Mouse (Mus musculus) testis, adult 2 months (tissue): ENCODE measurements around the gene Bbc3. TPM values are rescaled to one million over a fixed set of nuclear protein-coding genes. Genes with fewer than 3 reads are reported as not detected.
"Not testable (repeated sequence)": the region's sequence is repeated elsewhere in the genome, so short reads cannot be mapped to it uniquely, and the experiment has no call there.

Experiments used
- H3K27ac ChIP-seq: fragments of 200-500 bp; 2 replicates; pipeline ENCODE4 v1.5.1; 2012; ENCODE audit warnings: low read depth, low read length; ENCODE audit not compliant: control insufficient read depth, insufficient read depth
- H3K27me3 ChIP-seq: fragments of 200-500 bp; 2 replicates; pipeline ENCODE4 v1.6.1; 2012; ENCODE audit warnings: mild to moderate bottlenecking, low read length, moderate library complexity; ENCODE audit not compliant: control insufficient read depth, insufficient read depth
- H3K36me3 ChIP-seq: fragments of 200-500 bp; 2 replicates; pipeline ENCODE4 v1.6.1; 2012; ENCODE audit warnings: mild to moderate bottlenecking, low read length; ENCODE audit not compliant: control insufficient read depth, insufficient read depth
- H3K4me1 ChIP-seq: fragments of 200-500 bp; 2 replicates; pipeline ENCODE4 v1.6.1; 2012; ENCODE audit warnings: low read length; ENCODE audit not compliant: control insufficient read depth, insufficient read depth
- H3K4me3 ChIP-seq: fragments of 200-500 bp; 2 replicates; pipeline ENCODE4 v1.5.1; 2012; ENCODE audit warnings: low read depth, mild to moderate bottlenecking, low read length, moderate library complexity, mixed read lengths; ENCODE audit not compliant: control insufficient read depth
- CTCF ChIP-seq: fragments of 200-500 bp; IDR thresholded peaks from 2 replicates; pipeline ENCODE4 v1.5.1; 2012; ENCODE audit warnings: low read depth, mild to moderate bottlenecking, inconsistent platforms, low read length, moderate library complexity; ENCODE audit not compliant: control insufficient read depth, insufficient read depth, insufficient replicate concordance
- POLR2A ChIP-seq: fragments of 200-500 bp; IDR thresholded peaks from 2 replicates; pipeline ENCODE4 v1.6.1; 2012; ENCODE audit warnings: low read depth, mild to moderate bottlenecking, inconsistent platforms, low read length, moderate library complexity; ENCODE audit not compliant: control insufficient read depth
- polyA plus RNA-seq: library from polyadenylated mRNA; depleted of rRNA; stranded (reverse); fragments of >200 nt; gene quantifications from 2 replicates; pipeline ENCODE4 v1.2.3, GENCODE M21; 2012

Bbc3 gene
- polyA plus RNA-seq, 1 experiment = 4.0 TPM

DNA sequence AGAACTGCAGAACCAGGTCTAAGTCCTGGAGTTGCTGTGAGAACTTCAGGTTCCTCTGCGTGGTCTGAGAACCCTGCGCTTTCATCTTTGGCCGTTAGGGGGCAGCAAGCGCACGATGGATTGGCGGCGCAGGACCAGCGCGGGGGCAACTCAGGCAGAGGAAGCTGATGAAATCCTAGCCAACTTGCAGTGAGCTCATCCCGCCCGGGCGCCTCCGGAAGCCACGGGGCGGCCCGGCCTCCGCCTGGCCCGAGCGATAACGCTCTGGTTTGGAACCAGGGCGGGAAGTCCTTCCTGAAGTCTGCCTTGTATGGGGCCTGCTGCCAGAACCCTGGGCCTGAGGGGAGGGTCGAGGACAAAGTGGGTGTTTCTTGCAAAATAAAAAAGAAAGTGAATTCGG lies 13.4 kb upstream of the Bbc3 start:
- peak overlapping the region; percentile 86 for H3K4me3 ChIP-seq
- peaks cover 32% of the 10 kb centered on the region for H3K4me1 ChIP-seq
- H3K36me3 ChIP-seq = no peaks in the 10 kb centered on the region
- H3K27me3 ChIP-seq = no peaks in the 10 kb centered on the region
- peak overlapping the region; percentile 46 for H3K27ac ChIP-seq
- TF ChIP-seq POLR2A = no peak
- peak; percentile 95 for TF ChIP-seq CTCF

- H3K36me3 ChIP-seq = no peaks in the 10 kb centered on the region
- peaks cover 36% of the 10 kb centered on the region for H3K4me1 ChIP-seq
- TF ChIP-seq POLR2A = peak; percentile 36; the same call in 1 of the 2 replicates
- TF ChIP-seq CTCF = no peak
- H3K27me3 ChIP-seq = no peaks in the 10 kb centered on the region
- peak overlapping the region; percentile 86 for H3K4me3 ChIP-seq
- H3K27ac ChIP-seq = peak overlapping the region; percentile 46
These were observed 12.8 kb upstream of the Bbc3 start for GRCm38 (mm10) chr7:16295321-16295900.

DNA sequence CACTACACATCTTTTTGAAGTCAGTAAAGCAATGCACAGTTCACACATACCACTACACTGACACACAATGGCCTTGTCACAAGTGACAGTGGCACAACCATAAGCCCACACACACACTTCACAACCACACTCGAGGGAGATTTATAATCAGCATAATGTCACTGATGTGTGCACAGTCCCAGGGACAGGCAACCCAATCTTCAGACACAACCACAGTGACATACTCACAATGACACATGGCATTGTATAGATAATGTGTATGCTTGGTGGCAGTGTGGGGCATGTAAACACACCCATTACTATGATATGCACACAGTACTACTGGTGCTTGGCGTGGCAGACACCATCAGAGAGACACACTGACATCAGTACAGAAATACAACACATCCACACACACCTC lies 12.0 kb upstream of the Bbc3 start:
- no peak for TF ChIP-seq POLR2A
- TF ChIP-seq CTCF = no peak
- H3K27ac ChIP-seq = 0 out of 2 replicates have a peak overlapping the region, but pooled peaks have one; percentile 16
- no peaks in the 10 kb centered on the region for H3K27me3 ChIP-seq
- no peak overlapping the region for H3K4me3 ChIP-seq
- H3K36me3 ChIP-seq = no peaks in the 10 kb centered on the region
- H3K4me1 ChIP-seq = peaks cover 40% of the 10 kb centered on the region

DNA sequence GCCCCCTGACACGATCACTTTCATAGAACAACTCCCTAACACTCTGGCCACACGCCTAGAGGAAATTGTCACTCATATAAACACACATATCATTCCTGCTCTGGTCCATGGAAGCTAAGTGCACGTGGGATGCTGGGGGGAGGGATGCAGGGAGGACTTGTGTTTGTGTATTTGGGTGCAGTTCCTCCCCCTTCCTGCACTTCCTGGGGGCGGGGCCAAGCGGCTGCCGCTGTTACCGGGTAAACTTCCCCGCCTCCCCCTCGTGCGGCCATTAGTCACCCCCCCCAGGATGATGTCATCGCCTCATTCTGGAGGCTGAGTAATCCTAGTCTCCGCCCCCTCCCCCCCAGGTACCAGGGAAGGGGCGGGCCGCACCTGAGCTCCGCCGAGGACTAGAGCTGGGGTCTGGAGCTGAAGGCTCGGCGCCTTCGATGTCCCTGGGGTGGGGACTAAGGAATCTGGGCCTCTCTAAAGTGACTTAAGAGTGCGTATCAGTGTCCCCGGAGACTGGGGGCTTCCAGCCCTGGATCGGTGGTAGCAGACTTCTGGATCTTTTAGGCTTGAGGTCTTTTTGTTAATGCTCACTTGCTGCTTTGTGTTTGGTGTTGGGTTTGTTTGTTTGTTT lies 11.3 kb upstream of the Bbc3 start:
- no peak for TF ChIP-seq CTCF
- TF ChIP-seq POLR2A = no peak
- H3K36me3 ChIP-seq = no peaks in the 10 kb centered on the region
- no peaks in the 10 kb centered on the region for H3K27me3 ChIP-seq
- H3K4me3 ChIP-seq = peak overlapping the region; percentile 1
- H3K27ac ChIP-seq = no peak overlapping the region
- H3K4me1 ChIP-seq = peaks cover 42% of the 10 kb centered on the region

GRCm38 (mm10) chr7:16297616-16298015 lies 10.6 kb upstream of the Bbc3 start:
- no peaks in the 10 kb centered on the region for H3K27me3 ChIP-seq
- H3K27ac ChIP-seq = no peak overlapping the region
- no peak overlapping the region for H3K4me3 ChIP-seq
- no peaks in the 10 kb centered on the region for H3K36me3 ChIP-seq
- TF ChIP-seq POLR2A = no peak
- H3K4me1 ChIP-seq = peaks cover 44% of the 10 kb centered on the region

- H3K4me1 ChIP-seq = peaks cover 44% of the 10 kb centered on the region
- no peak for TF ChIP-seq POLR2A
- TF ChIP-seq CTCF = no peak
- no peaks in the 10 kb centered on the region for H3K36me3 ChIP-seq
- H3K27me3 ChIP-seq = no peaks in the 10 kb centered on the region
- no peak overlapping the region; the same call in 1 of the 2 replicates for H3K27ac ChIP-seq
- H3K4me3 ChIP-seq = no peak overlapping the region
These were observed 9.3 kb upstream of the Bbc3 start for GRCm38 (mm10) chr7:16298927-16299326.

- H3K36me3 ChIP-seq = no peaks in the 10 kb centered on the region
- peaks cover 44% of the 10 kb centered on the region for H3K4me1 ChIP-seq
- TF ChIP-seq POLR2A = peak; percentile 20; the same call in 1 of the 2 replicates
- TF ChIP-seq CTCF = no peak
- peak overlapping the region; percentile 73 for H3K4me3 ChIP-seq
- H3K27ac ChIP-seq = no peak overlapping the region
- no peaks in the 10 kb centered on the region for H3K27me3 ChIP-seq
These were observed 8.7 kb upstream of the Bbc3 start for GRCm38 (mm10) chr7:16299419-16300035.

DNA sequence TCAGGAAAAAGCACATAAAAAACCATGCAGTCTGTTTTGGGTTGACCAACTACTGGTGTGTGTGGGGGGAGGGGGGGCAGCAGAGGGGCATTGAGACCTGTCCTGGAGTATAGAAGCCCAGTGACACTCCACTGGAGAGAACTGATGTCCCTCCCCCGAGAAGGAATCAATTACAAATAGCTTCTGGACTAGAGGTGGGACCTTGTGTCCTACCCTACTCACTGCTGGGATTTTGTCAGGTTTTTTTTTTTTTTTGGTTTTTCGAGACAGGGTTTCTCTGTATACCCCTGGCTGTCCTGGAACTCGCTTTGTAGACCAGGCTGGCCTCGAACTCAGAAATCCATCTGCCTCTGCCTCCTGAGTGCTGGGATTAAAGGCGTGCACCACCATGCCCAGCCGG lies 1.1 kb upstream of the Bbc3 start:
- H3K27ac ChIP-seq, H3K4me3 ChIP-seq, H3K36me3 ChIP-seq, H3K27me3 ChIP-seq: not testable (repeated sequence)
- H3K4me1 ChIP-seq = peaks cover 27% of the 10 kb centered on the region
